Mouse (Mus musculus) embryonic fibroblast, embryonic 13.5 days (primary cell): ENCODE data around the gene Trf.

Source experiments
- CTCF ChIP-seq: IDR thresholded peaks from 2 replicates; pipeline ENCODE4 v1.5.1; 2011; ENCODE audit warnings: mild to moderate bottlenecking, control low read depth, low read length, moderate library complexity, borderline replicate concordance; ENCODE audit not compliant: insufficient read depth
- POLR2A ChIP-seq: IDR thresholded peaks from 2 replicates; pipeline ENCODE4 v1.6.1; 2011; ENCODE audit warnings: low read depth, mild to moderate bottlenecking, control low read depth, low read length, moderate library complexity

- TF ChIP-seq CTCF = no peak
- no peak for TF ChIP-seq POLR2A
Measured at GRCm38 (mm10) chr9:103181886-103182285, 48.4 kb downstream of the Trf start.
